Mouse (Mus musculus): Measurements from ENCODE around the gene Polg2. TPM values are rescaled to one million over a fixed set of nuclear protein-coding genes. Genes with fewer than 3 reads are reported as not detected.
"Not testable (repeated sequence)": the region's sequence is repeated elsewhere in the genome, so short reads cannot be mapped to it uniquely, and the experiment has no call there.

Polg2 gene
- polyA plus RNA-seq, 1 experiment: 4.1 TPM

DNA sequence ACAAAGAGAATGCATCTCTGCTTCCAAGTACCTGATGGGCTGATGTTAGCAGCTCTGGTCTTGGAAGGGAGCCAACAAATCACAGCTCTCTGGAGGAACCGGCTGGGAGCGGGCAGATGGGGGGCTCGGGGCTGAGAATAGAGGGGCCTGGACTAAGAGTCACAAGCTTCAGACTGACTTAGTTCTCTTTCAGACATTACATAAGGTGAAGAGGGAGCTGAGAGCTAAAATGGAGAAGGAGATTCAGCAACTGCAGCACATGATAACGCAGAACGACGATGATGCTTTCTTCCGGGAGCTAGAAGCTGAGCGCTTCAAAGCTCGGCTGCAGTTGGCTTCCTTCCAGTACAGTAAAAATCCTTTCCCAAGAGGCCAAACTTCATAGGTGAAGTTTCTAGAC lies 39.0 kb upstream of the Polg2 start:
- TF ChIP-seq CTCF (IDR thresholded peaks at IDR 0.05; ENCODE audit: borderline replicate concordance, insufficient read depth, low read length) (no peak), POLR2A (IDR thresholded peaks at IDR 0.05; ENCODE audit: low read depth, low read length) (no peak)
- Histone ChIP-seq H3K4me1 (ENCODE audit: control insufficient read depth, insufficient read depth, low read length) (0 out of 2 replicates have a peak, but pooled peaks cover 2% of the 10 kb centered on the region), H3K27ac (ENCODE audit: insufficient read depth, low read length) (no peak overlapping the region), H3K4me3 (ENCODE audit: insufficient read depth, low read length) (no peak overlapping the region)

DNA sequence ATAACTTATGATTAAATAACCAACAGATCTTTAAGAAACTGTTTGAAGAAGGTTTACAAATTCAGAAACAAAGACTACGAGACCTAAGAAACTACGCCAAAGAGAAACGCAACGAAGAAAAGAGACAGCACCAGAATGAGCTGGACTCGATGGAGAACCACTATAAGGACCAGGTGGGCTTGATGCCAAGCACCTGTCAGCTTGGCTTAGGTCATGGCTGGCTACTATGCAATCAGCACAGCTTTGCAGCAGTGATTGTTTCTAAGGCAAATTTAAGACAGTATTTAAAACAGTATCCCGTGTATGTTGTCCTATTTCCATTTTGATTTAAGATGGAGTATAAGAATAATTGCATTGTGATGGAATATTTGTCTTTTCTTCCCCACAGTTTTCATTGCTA lies 38.5 kb upstream of the Polg2 start:
- TF ChIP-seq CTCF (IDR thresholded peaks at IDR 0.05; ENCODE audit: borderline replicate concordance, insufficient read depth, low read length) (no peak), POLR2A (IDR thresholded peaks at IDR 0.05; ENCODE audit: low read depth, low read length) (no peak)
- Histone ChIP-seq H3K4me3 (ENCODE audit: insufficient read depth, low read length) (no peak overlapping the region), H3K4me1 (ENCODE audit: control insufficient read depth, insufficient read depth, low read length) (0 out of 2 replicates have a peak, but pooled peaks cover 2% of the 10 kb centered on the region), H3K27ac (ENCODE audit: insufficient read depth, low read length) (no peak overlapping the region)

DNA sequence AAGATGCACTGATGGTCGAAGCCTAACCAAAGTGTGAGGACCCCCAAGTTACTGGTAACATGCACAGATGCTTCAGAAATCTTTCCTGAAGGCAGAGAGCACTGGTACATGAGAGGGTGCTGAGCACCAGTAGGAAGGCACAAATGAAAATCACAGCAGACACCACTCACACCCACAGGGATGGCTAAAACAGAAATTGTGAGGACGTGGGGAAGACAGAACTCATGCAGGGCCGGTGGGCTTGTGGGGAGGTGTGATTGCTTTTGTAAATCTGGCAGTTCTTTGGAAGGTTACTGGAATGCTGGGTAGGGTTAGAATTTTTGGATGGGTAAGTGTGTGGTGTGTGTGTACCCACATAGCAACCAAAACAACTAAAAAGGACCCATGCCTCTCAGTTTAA lies 37.8 kb upstream of the Polg2 start:
- Histone ChIP-seq H3K4me3 (ENCODE audit: insufficient read depth, low read length) (no peak overlapping the region), H3K4me1 (ENCODE audit: control insufficient read depth, insufficient read depth, low read length) (0 out of 2 replicates have a peak, but pooled peaks cover 2% of the 10 kb centered on the region), H3K27ac (ENCODE audit: insufficient read depth, low read length) (no peak overlapping the region)
- TF ChIP-seq CTCF (IDR thresholded peaks at IDR 0.05; ENCODE audit: borderline replicate concordance, insufficient read depth, low read length) (no peak), POLR2A (IDR thresholded peaks at IDR 0.05; ENCODE audit: low read depth, low read length) (no peak)

DNA sequence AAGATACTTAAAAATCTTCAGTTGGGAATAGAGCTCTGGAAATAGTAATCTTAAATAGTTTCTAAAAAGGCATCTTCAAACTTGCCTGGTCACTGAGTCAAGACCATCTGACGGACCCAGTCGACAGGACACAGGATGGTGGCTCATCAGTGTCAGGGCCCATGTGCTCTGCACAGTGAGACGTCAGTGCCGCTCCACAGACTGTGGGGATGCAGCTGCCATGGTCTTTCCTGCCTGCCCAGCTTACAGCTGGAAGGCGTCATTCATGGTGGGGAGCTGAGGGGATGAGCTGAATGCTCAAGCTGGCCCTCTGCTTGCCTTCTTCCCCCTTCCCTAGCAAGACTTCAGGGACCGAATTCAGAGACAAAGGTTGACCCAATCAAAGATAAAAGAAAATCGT lies 37.0 kb upstream of the Polg2 start:
- 0 out of 2 replicates have a peak, but pooled peaks cover under 1% of the 10 kb centered on the region for H3K4me1 ChIP-seq (ENCODE audit: control insufficient read depth, insufficient read depth, low read length)
- H3K4me3 ChIP-seq (ENCODE audit: insufficient read depth, low read length): no peak overlapping the region
- no peak for TF ChIP-seq POLR2A (IDR thresholded peaks at IDR 0.05; ENCODE audit: low read depth, low read length)
- TF ChIP-seq CTCF (IDR thresholded peaks at IDR 0.05; ENCODE audit: borderline replicate concordance, insufficient read depth, low read length): no peak
- H3K27ac ChIP-seq (ENCODE audit: insufficient read depth, low read length): no peak overlapping the region

GRCm38 (mm10) chr11:106815761-106816160 lies 36.4 kb upstream of the Polg2 start:
- H3K4me3 ChIP-seq (ENCODE audit: insufficient read depth, low read length): no peak overlapping the region
- H3K27ac ChIP-seq (ENCODE audit: insufficient read depth, low read length): no peak overlapping the region
- TF ChIP-seq POLR2A (IDR thresholded peaks at IDR 0.05; ENCODE audit: low read depth, low read length) (no peak), CTCF (IDR thresholded peaks at IDR 0.05; ENCODE audit: borderline replicate concordance, insufficient read depth, low read length) (no peak)
- H3K4me1 ChIP-seq (ENCODE audit: control insufficient read depth, insufficient read depth, low read length): no peaks in the 10 kb centered on the region

DNA sequence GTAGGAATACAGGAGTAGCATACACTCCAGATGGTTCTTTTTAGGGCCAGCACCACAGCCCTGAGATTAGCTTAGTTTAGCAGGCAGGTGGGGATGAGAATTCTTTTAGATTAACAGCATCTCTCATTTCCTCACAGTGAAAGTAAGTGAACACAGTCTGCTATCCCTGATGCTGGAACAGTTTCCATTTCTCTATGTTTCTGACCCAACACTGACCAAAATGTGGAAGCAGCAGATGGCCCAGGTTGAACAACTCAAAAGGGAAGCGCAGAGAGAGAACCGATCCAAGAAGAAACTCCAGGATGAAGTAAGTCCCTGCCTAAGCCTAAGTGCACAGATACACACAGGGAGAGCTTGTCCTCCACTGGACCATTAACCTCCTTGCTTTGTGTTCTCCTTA lies 36.0 kb upstream of the Polg2 start:
- Histone ChIP-seq H3K4me3 (ENCODE audit: insufficient read depth, low read length) (no peak overlapping the region), H3K4me1 (ENCODE audit: control insufficient read depth, insufficient read depth, low read length) (no peaks in the 10 kb centered on the region), H3K27ac (ENCODE audit: insufficient read depth, low read length) (no peak overlapping the region)
- TF ChIP-seq CTCF (IDR thresholded peaks at IDR 0.05; ENCODE audit: borderline replicate concordance, insufficient read depth, low read length): no peak
- TF ChIP-seq POLR2A (IDR thresholded peaks at IDR 0.05; ENCODE audit: low read depth, low read length): no peak

DNA sequence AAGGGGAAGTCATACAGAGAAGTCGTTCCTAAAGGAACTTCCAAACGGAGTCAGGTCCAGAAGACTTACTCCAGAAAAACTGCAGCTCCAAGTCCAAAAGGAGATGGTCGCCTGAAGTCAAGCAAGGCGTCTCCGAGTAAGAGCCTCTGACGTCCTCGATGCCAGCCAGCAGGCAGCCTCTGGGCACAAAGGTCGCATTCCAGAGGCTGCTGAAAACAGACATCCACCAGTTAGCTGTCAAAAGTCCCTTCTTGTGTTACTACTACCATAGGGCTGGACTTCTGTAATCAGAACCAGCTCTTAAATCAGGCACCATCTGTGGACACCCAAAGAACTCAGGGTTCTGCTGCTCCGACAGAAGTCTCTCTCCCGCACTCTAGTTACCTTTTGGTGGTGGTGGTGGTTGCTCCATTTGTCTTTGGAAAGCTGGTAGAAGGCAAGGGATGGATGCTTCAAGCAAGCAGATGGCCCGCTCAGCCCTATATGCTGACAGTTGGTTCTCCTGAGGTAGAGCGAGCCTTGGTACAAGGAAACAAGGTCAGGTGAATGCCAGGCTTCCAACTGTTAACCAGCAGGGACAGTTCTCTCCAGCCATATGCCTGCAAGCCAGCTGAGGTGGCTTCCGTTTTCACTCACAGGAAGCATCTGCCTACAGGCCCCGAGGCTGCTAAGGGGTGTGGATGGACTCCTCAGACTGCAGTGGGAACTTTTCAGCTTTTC lies 35.4 kb upstream of the Polg2 start:
- Histone ChIP-seq H3K4me3 (ENCODE audit: insufficient read depth, low read length) (no peak overlapping the region), H3K27ac (ENCODE audit: insufficient read depth, low read length) (no peak overlapping the region), H3K4me1 (ENCODE audit: control insufficient read depth, insufficient read depth, low read length) (no peaks in the 10 kb centered on the region)
- TF ChIP-seq CTCF (IDR thresholded peaks at IDR 0.05; ENCODE audit: borderline replicate concordance, insufficient read depth, low read length): no peak
- no peak for TF ChIP-seq POLR2A (IDR thresholded peaks at IDR 0.05; ENCODE audit: low read depth, low read length)

DNA sequence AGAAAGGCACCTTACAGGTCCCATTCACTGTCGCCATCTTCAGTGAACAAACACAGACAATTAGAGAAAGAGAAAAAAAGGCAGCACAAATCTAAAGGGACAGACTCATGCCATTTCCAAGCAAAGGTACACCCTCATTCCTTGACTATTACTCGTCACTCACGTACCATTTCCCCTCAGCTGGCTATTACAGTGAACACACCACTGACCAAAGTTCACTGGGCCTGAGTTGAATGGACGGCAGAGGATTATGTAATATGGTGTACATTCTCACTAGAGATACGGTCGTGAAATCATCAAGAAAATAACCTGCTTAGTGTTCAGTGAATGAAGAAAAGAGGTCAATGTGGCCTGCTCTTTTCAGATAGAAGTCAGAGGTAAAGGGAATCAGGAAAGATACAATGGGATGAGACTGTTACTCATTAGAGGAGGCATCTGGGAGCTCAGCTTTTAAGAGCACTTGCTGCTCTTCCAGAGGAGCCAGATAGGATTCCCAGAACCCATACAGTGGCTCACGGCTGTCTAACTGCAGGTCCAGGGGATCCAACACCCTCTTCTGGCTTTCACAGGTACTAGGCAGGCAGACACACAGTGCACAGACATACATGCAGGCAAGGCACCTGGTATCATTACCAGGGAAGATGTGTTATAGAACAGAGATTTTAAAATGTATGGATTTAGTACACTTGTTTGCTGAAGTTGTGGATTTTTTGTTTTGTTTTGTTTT lies 33.2 kb upstream of the Polg2 start:
- Histone ChIP-seq H3K27ac (ENCODE audit: insufficient read depth, low read length) (no peak overlapping the region), H3K4me1 (ENCODE audit: control insufficient read depth, insufficient read depth, low read length) (no peaks in the 10 kb centered on the region; the same call in 1 of the 2 replicates), H3K4me3 (ENCODE audit: insufficient read depth, low read length) (no peak overlapping the region)
- TF ChIP-seq POLR2A (IDR thresholded peaks at IDR 0.05; ENCODE audit: low read depth, low read length) (no peak), CTCF (IDR thresholded peaks at IDR 0.05; ENCODE audit: borderline replicate concordance, insufficient read depth, low read length) (no peak)

DNA sequence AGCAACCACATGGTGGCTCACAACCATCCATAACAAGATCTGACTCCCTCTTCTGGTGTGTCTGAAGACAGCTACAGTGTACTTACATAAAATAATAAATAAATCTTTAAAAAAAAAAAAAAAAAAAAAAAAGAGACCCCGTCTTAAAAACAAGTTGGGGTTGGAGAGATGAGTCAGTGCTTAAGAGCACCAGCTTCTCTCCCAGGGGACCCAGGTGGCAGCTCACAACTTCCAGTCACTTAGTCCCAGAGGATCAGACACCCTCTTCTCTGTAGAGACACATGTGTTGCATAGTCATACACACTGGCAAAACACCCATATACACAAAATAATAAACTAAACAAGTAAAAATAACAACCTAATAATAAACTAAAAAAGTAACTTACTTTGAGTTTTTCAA lies 28.1 kb upstream of the Polg2 start:
- not testable (repeated sequence) for H3K4me1 ChIP-seq (ENCODE audit: control insufficient read depth, insufficient read depth, low read length); H3K27ac ChIP-seq (ENCODE audit: insufficient read depth, low read length); H3K4me3 ChIP-seq (ENCODE audit: insufficient read depth, low read length)

DNA sequence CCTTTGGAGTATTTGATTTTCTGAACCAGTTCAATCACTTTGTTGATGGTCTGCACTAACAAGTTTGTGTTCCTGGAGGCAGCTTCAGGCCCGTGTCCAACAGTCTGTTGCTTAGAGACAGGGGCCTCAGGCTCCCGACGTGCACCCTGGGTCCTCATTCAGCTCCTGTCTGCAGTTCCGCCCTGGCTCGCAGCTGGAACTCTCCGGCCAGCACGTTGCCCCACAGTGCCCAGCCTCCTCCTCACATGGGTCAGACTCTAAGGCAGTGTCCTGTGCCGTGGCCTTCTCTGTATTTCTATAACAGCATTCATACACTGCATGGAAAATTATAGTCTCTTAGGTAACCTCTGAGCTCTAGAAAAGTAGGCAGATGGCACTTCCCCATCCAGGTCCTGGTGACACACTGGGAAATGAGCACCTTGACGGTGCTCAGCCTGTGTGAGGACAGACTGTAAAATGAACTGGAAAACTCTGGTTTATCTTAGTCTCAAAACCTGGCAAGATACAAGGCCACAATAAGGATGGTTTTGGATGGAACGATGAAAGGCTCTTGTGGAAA lies 22.8 kb upstream of the Polg2 start:
- TF ChIP-seq CTCF (IDR thresholded peaks at IDR 0.05; ENCODE audit: borderline replicate concordance, insufficient read depth, low read length): no peak
- no peak for TF ChIP-seq POLR2A (IDR thresholded peaks at IDR 0.05; ENCODE audit: low read depth, low read length)
- H3K4me1 ChIP-seq (ENCODE audit: control insufficient read depth, insufficient read depth, low read length): no peaks in the 10 kb centered on the region

More for the DNA sequence above, 22.8 kb upstream of the Polg2 start:
- no peak overlapping the region for H3K4me3 ChIP-seq (ENCODE audit: insufficient read depth, low read length)
- no peak overlapping the region for H3K27ac ChIP-seq (ENCODE audit: insufficient read depth, low read length)

Data from embryonic fibroblast, embryonic 13.5 days (primary cell).